Mouse (Mus musculus): ENCODE data around the gene Mut. TPM values are rescaled to one million over a fixed set of nuclear protein-coding genes. Genes with fewer than 3 reads are reported as not detected.

Gene Mut
- polyA plus RNA-seq (2015; fragmentation: Nextera tagmentation; extraction: Ambion mirVana) = 22.4 and 28.3 TPM in 2 replicates

DNA sequence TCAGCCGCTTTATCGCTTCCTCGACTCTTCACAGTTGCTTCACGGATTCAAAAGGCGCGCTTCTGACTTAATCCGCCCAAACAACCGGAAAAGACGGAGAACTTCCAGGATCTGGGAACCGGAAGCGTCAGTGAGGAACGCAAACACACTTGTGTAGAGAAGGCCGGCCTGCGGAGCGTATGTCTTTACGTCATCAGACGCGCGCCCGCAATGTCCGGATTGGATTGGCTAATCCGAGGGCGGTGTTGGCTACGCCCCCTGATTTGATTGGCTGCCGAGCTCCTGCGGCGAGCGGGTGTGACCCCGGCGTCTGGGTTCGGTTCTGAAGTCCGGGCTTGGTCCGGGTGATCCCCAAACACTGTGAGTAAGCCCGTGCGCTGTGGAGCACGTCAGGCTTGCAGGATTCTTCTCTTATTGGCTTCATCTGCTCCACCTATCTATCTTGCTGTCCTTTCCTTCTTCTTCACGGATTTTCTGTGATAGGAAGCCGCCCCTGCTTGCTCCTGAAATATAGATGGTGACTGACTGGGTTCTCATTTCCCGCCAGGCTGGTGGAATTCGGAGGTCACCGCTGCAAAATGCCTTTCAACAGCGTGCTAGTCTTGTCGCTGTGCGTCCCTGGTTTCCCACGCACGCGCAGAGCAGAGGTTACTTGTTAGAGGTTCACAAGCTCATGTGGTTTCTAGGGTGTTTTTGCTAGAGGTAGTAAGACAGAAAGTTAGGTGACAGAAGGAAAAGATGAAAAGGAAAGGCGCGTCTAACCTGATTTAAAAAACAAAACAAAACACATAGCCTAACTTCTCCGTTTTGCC, at the start of gene Mut, which contains the start of gene Cenpq:
Mut (plus strand) TSS at position 266 of the 812 bp plus-strand sequence.
Cenpq (minus strand) TSS at position 628 of the 812 bp plus-strand sequence.
- ATAC-seq (ENCODE audit: low FRiP score) = peak; percentile 100
- no peaks in the 10 kb centered on the region for H3K9me3 ChIP-seq (replicated peaks)
- peaks cover 14% of the 10 kb centered on the region for H3K4me1 ChIP-seq
- H3K36me3 ChIP-seq = peaks cover 9% of the 10 kb centered on the region
- peak within 1 kb of the TSS; percentile 79 for H3K9ac ChIP-seq (replicated peaks)
- under 1% methylated on average over 50 of the region's 50 CpGs for WGBS
- H3K27me3 ChIP-seq (replicated peaks) = no peaks in the 10 kb centered on the region
- H3K4me3 ChIP-seq (replicated peaks) = peak within 1 kb of the TSS; percentile 70
- peak within 1 kb of the TSS; percentile 88 for H3K4me2 ChIP-seq
- H3K27ac ChIP-seq (replicated peaks) = peak within 1 kb of the TSS; percentile 97

- Histone ChIP-seq H3K4me3 (replicated peaks) (no peak overlapping the region), H3K27me3 (replicated peaks) (no peaks in the 10 kb centered on the region), H3K4me1 (peaks cover 4% of the 10 kb centered on the region), H3K27ac (replicated peaks) (no peak overlapping the region), H3K9ac (replicated peaks) (no peak overlapping the region), H3K4me2 (no peak overlapping the region), H3K36me3 (no peaks in the 10 kb centered on the region), H3K9me3 (replicated peaks) (no peaks in the 10 kb centered on the region)
- no peak for ATAC-seq (ENCODE audit: low FRiP score)
- WGBS = 86% methylated on average over 4 of the region's 4 CpGs
These were observed 49.3 kb upstream of the Mut start for GRCm38 (mm10) chr17:40885155-40885554.

GRCm38 (mm10) chr17:40887849-40888536, 46.5 kb upstream of the Mut start:
- 83% methylated on average over 4 of the region's 4 CpGs for WGBS
- no peaks in the 10 kb centered on the region for H3K27me3 ChIP-seq (replicated peaks)
- no peaks in the 10 kb centered on the region for H3K36me3 ChIP-seq
- no peak overlapping the region for H3K4me3 ChIP-seq (replicated peaks)
- no peak overlapping the region for H3K4me2 ChIP-seq
- H3K9ac ChIP-seq (replicated peaks) = no peak overlapping the region
- H3K27ac ChIP-seq (replicated peaks) = no peak overlapping the region
- H3K4me1 ChIP-seq = no peaks in the 10 kb centered on the region
- no peak for ATAC-seq (ENCODE audit: low FRiP score)
- no peaks in the 10 kb centered on the region for H3K9me3 ChIP-seq (replicated peaks)

DNA sequence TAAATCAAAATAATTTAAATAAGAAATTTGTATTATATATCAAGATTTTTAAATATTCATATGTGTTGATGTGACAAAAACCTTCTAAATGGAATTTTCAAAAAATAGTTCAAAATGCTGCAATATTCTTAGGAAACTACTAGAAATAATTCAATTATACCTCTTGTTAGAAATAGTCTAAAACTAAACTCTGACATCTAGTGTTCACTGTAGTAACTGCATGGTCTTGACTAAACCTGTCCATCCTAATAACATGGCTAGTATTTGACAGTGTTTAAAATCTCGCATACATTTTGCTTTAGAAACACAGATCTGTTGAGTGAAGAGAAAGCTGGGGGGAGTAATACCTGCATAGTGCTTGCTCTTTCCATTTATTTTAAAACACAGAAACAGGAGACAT, 37.6 kb upstream of the Mut start:
- Histone ChIP-seq H3K36me3 (no peaks in the 10 kb centered on the region), H3K9me3 (replicated peaks) (no peaks in the 10 kb centered on the region), H3K27me3 (replicated peaks) (no peaks in the 10 kb centered on the region), H3K4me3 (replicated peaks) (no peak overlapping the region), H3K4me2 (no peak overlapping the region), H3K4me1 (no peaks in the 10 kb centered on the region), H3K27ac (replicated peaks) (no peak overlapping the region), H3K9ac (replicated peaks) (no peak overlapping the region)
- no peak for ATAC-seq (ENCODE audit: low FRiP score)
- WGBS = 84% methylated on average over 1 of the region's 1 CpGs

GRCm38 (mm10) chr17:40899783-40900363, 34.6 kb upstream of the Mut start:
- no peak overlapping the region for H3K4me3 ChIP-seq (replicated peaks)
- H3K4me1 ChIP-seq = no peaks in the 10 kb centered on the region
- no peaks in the 10 kb centered on the region for H3K36me3 ChIP-seq
- H3K27ac ChIP-seq (replicated peaks) = no peak overlapping the region
- no peaks in the 10 kb centered on the region for H3K9me3 ChIP-seq (replicated peaks)
- H3K4me2 ChIP-seq = no peak overlapping the region
- H3K27me3 ChIP-seq (replicated peaks) = no peaks in the 10 kb centered on the region
- no peak for ATAC-seq (ENCODE audit: low FRiP score)
- WGBS = 43% methylated on average over 4 of the region's 4 CpGs
- no peak overlapping the region for H3K9ac ChIP-seq (replicated peaks)

- Histone ChIP-seq H3K4me1 (no peaks in the 10 kb centered on the region), H3K36me3 (no peaks in the 10 kb centered on the region), H3K9ac (replicated peaks) (no peak overlapping the region), H3K4me2 (no peak overlapping the region), H3K27ac (replicated peaks) (no peak overlapping the region), H3K9me3 (replicated peaks) (no peaks in the 10 kb centered on the region), H3K4me3 (replicated peaks) (no peak overlapping the region), H3K27me3 (replicated peaks) (no peaks in the 10 kb centered on the region)
- WGBS = 78% methylated on average over 4 of the region's 4 CpGs
- no peak for ATAC-seq (ENCODE audit: low FRiP score)
These were observed 31.1 kb upstream of the Mut start for GRCm38 (mm10) chr17:40903345-40903744.

- Histone ChIP-seq H3K4me2 (peak overlapping the region; percentile 45; the same call in 1 of the 2 replicates), H3K9me3 (replicated peaks) (no peaks in the 10 kb centered on the region), H3K27me3 (replicated peaks) (no peaks in the 10 kb centered on the region), H3K27ac (replicated peaks) (no peak overlapping the region), H3K36me3 (no peaks in the 10 kb centered on the region), H3K4me3 (replicated peaks) (no peak overlapping the region), H3K9ac (replicated peaks) (no peak overlapping the region), H3K4me1 (no peaks in the 10 kb centered on the region)
- WGBS = 14% methylated on average over 11 of the region's 11 CpGs
- ATAC-seq (ENCODE audit: low FRiP score) = peak; percentile 24
These were observed 30.4 kb upstream of the Mut start for GRCm38 (mm10) chr17:40904056-40904597.

GRCm38 (mm10) chr17:40904721-40905154, 29.7 kb upstream of the Mut start:
- Histone ChIP-seq H3K27ac (replicated peaks) (no peak overlapping the region), H3K4me3 (replicated peaks) (0 out of 2 replicates have a peak overlapping the region, but pooled peaks have one; percentile 12), H3K4me1 (no peaks in the 10 kb centered on the region), H3K27me3 (replicated peaks) (no peaks in the 10 kb centered on the region), H3K4me2 (peak overlapping the region; percentile 45), H3K9ac (replicated peaks) (no peak overlapping the region), H3K36me3 (no peaks in the 10 kb centered on the region), H3K9me3 (replicated peaks) (no peaks in the 10 kb centered on the region)
- ATAC-seq (ENCODE audit: low FRiP score) = no peak; the same call in 1 of the 2 replicates
- WGBS = 14% methylated on average over 14 of the region's 14 CpGs

DNA sequence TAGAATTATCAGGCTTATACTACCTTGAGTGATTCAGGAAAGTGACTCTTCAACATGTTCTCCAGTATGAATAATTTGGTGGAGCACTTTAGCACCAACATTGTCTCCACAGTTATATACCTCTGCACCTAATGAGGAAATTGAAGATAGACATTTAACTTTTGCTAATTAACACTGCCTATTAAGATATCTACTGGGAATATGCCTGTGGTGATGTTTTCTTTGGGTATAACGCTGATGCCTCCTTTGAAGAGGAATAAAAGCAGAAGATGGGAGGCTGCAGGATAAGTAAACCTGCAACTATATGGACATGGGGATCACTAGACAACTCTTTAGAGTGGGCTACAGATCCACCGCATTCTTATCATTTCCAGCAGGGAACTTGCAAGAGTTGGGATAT, 20.2 kb upstream of the Mut start, which contains the start of gene Glyatl3:
Glyatl3 (minus strand) TSS at position 101 of the 400 bp plus-strand sequence.
- H3K4me1 ChIP-seq = no peaks in the 10 kb centered on the region
- H3K4me3 ChIP-seq (replicated peaks) = no peak within 1 kb of the TSS
- no peak within 1 kb of the TSS for H3K27ac ChIP-seq (replicated peaks)
- H3K9ac ChIP-seq (replicated peaks) = no peak within 1 kb of the TSS
- no peaks in the 10 kb centered on the region for H3K9me3 ChIP-seq (replicated peaks)
- no peaks in the 10 kb centered on the region for H3K36me3 ChIP-seq
- no peak for ATAC-seq (ENCODE audit: low FRiP score)
- H3K4me2 ChIP-seq = no peak within 1 kb of the TSS
- 90% methylated on average over 2 of the region's 2 CpGs for WGBS
- H3K27me3 ChIP-seq (replicated peaks) = no peaks in the 10 kb centered on the region

DNA sequence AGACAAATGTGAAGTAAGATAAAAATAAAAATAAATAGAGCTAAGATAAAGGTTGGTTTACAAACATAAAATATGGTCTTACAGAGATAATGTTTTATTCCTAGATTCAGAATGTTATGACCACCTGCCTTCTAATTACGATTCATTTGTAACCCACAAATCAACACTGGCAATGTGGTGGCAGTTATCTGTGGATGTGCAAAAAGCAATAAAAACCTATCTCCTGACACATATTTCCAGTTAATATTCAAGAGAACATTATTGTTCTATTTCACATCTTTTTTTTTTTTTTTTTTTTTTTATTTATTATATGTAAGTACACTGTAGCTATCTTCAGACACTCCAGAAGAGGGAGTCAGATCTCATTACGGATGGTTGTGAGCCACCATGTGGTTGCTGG, 19.0 kb upstream of the Mut start:
- Histone ChIP-seq H3K27me3 (replicated peaks) (no peaks in the 10 kb centered on the region), H3K27ac (replicated peaks) (no peak overlapping the region), H3K9ac (replicated peaks) (no peak overlapping the region), H3K9me3 (replicated peaks) (no peaks in the 10 kb centered on the region), H3K4me2 (no peak overlapping the region), H3K4me1 (no peaks in the 10 kb centered on the region), H3K36me3 (no peaks in the 10 kb centered on the region), H3K4me3 (replicated peaks) (no peak overlapping the region)
- WGBS = 100% methylated on average over 1 of the region's 2 CpGs
- no peak for ATAC-seq (ENCODE audit: low FRiP score)

DNA sequence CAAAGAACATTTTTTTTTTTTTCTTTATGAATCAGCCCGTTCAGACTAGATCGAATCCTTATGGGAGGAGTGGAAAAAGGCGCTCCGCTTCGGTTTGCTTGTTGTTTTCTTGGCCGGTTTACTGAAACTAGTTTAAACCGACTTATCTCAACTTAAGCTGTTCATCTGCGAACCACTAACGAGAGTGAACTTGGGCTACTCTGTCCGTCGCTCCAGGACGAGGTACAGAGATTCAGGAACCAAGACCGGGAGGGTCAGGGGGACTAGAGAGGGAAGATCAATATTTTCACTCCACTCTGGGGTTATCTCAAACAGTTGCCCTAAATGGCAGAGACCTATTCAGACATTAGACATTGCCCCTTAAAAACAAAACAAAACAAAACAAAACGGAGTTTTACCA, 500 bp upstream of the Mut start:
- H3K27me3 ChIP-seq (replicated peaks) = no peaks in the 10 kb centered on the region
- peaks cover 14% of the 10 kb centered on the region for H3K4me1 ChIP-seq
- 1% methylated on average over 14 of the region's 14 CpGs for WGBS
- peak; percentile 9 for ATAC-seq (ENCODE audit: low FRiP score)
- peaks cover 11% of the 10 kb centered on the region for H3K36me3 ChIP-seq
- H3K4me2 ChIP-seq = peak overlapping the region; percentile 88
- H3K9me3 ChIP-seq (replicated peaks) = no peaks in the 10 kb centered on the region
- H3K27ac ChIP-seq (replicated peaks) = no peak overlapping the region
- peak overlapping the region; percentile 70 for H3K4me3 ChIP-seq (replicated peaks)
- peak overlapping the region; percentile 37 for H3K9ac ChIP-seq (replicated peaks)

Measured in neural tube, embryonic 15.5 days (tissue).